Mouse (Mus musculus) neural tube, embryonic 15.5 days (tissue): ENCODE results near the gene Znhit2. TPM values are rescaled to one million over a fixed set of nuclear protein-coding genes. Genes with fewer than 3 reads are reported as not detected.
A peak's percentile ranks its signal among the peaks of the same experiment; 100 is the strongest.

Source experiments
- ATAC-seq: fragments of 200-750 bp; cut with Nextera tagmentation; 2 replicates; pipeline ENCODE4 v1.8.0; 2017; ENCODE audit warnings: mild to moderate bottlenecking, moderate TSS enrichment, moderate library complexity; ENCODE audit not compliant: low FRiP score
- H3K27ac ChIP-seq: fragments of 300-500 bp; sonication (generic); replicated peaks from 2 replicates; pipeline ENCODE4 v1.5.1; 2015; ENCODE audit warnings: mild to moderate bottlenecking, inconsistent platforms
- H3K27me3 ChIP-seq: fragments of 300-500 bp; sonication (generic); replicated peaks from 2 replicates; pipeline ENCODE4 v1.6.1; 2015; ENCODE audit warnings: inconsistent platforms
- H3K36me3 ChIP-seq: fragments of 300-500 bp; sonication (generic); 2 replicates; pipeline ENCODE4 v1.6.1; 2015; ENCODE audit warnings: inconsistent platforms
- H3K4me1 ChIP-seq: fragments of 300-500 bp; sonication (generic); 2 replicates; pipeline ENCODE4 v1.6.1; 2015; ENCODE audit warnings: inconsistent platforms
- H3K4me2 ChIP-seq: fragments of 300-500 bp; sonication (generic); 2 replicates; pipeline ENCODE4 v1.6.1; 2015; ENCODE audit warnings: inconsistent platforms, mild to moderate bottlenecking, moderate library complexity
- H3K4me3 ChIP-seq: fragments of 300-500 bp; sonication (generic); replicated peaks from 2 replicates; pipeline ENCODE4 v1.5.1; 2015; ENCODE audit warnings: mild to moderate bottlenecking, inconsistent platforms
- H3K9ac ChIP-seq: fragments of 300-500 bp; sonication (generic); replicated peaks from 2 replicates; pipeline ENCODE4 v1.6.1; 2015; ENCODE audit warnings: mild to moderate bottlenecking, inconsistent platforms
- H3K9me3 ChIP-seq: fragments of 300-500 bp; sonication (generic); replicated peaks from 2 replicates; pipeline ENCODE4 v1.6.1; 2016; ENCODE audit warnings: inconsistent platforms
- WGBS: fragments of 180-500 bp; shearing (Covaris S2); methylation state at CpG from one replicate; pipeline ENCODE4 v1.1.7; 2015; ENCODE audit warnings: mixed read lengths; 5-methylcytosine and 5-hydroxymethylcytosine counted together
- polyA plus RNA-seq: library from polyadenylated mRNA; unstranded; fragments of >200 nt; fragmentation: Nextera tagmentation; extraction: Ambion mirVana; gene quantifications from 2 replicates; pipeline ENCODE4 v1.2.1, GENCODE M21; 2015

Znhit2 gene
- polyA plus RNA-seq, 1 experiment from 2014 or later: 30.4 TPM

DNA sequence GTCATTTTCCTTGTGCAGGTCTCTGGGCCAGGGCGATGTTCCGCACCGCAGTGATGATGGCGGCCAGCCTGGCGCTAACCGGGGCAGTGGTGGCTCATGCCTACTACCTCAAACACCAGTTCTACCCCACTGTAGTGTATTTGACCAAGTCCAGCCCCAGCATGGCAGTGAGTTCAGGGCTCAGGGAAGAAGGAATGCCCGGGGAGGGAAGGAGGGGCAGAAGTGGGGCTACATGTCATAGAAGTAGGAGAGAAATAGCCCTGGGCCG is 13.2 kb upstream of the Znhit2 start:
- 92% methylated on average over 8 of the region's 8 CpGs for WGBS
- no peak overlapping the region for H3K27ac ChIP-seq

DNA sequence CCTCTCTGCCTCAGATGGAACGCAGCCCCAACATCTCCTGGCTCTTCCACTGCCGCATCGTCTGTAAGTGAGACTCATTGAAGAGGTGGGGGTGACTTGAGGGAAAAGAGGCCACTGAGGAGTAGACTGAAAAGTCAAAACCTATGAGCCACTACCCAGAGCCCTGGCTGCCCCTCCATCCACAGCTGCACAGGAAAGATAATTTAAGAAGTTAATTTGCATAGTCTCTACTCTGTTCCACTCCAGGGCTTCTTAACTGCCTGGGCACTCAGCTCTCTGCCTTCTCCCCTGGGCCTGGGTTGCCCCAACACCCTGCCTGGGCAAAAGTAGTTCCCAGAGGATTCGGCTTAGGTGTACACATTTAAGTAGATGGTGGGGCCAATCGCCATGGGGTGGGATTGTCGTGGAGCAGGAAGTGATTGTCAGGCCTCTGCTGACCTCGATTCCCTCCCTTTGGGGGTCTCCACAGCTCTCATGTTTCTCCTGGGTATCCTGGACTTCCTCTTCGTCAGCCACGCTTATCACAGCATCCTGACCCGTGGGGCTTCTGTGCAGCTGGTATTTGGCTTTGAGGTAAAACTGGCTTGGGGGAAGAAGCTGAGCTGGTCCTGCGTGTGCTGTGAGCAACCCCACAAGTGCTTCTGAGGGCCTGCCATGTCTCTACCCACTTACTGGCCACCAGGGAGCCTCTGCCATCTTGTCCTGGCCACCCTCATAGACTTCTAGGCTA is 12.1 kb upstream of the Znhit2 start:
- peaks cover 40% of the 10 kb centered on the region for H3K4me1 ChIP-seq
- peak overlapping the region; percentile 91; the same call in 1 of the 2 replicates for H3K4me3 ChIP-seq
- no peak overlapping the region for H3K27ac ChIP-seq
- no peak overlapping the region for H3K4me2 ChIP-seq
- ATAC-seq: no peak
- peaks cover 57% of the 10 kb centered on the region for H3K36me3 ChIP-seq
- WGBS: 93% methylated on average over 11 of the region's 11 CpGs
- H3K9ac ChIP-seq: no peak overlapping the region
- no peaks in the 10 kb centered on the region for H3K9me3 ChIP-seq
- no peaks in the 10 kb centered on the region for H3K27me3 ChIP-seq

More for the DNA sequence above, 13.2 kb upstream of the Znhit2 start:
- ATAC-seq: no peak
- peak overlapping the region; percentile 83 for H3K4me2 ChIP-seq
- H3K4me3 ChIP-seq: peak overlapping the region; percentile 91
- no peaks in the 10 kb centered on the region for H3K9me3 ChIP-seq
- H3K9ac ChIP-seq: peak overlapping the region; percentile 90
- peaks cover 46% of the 10 kb centered on the region for H3K36me3 ChIP-seq
- peaks cover 36% of the 10 kb centered on the region for H3K4me1 ChIP-seq
- H3K27me3 ChIP-seq: no peaks in the 10 kb centered on the region

DNA sequence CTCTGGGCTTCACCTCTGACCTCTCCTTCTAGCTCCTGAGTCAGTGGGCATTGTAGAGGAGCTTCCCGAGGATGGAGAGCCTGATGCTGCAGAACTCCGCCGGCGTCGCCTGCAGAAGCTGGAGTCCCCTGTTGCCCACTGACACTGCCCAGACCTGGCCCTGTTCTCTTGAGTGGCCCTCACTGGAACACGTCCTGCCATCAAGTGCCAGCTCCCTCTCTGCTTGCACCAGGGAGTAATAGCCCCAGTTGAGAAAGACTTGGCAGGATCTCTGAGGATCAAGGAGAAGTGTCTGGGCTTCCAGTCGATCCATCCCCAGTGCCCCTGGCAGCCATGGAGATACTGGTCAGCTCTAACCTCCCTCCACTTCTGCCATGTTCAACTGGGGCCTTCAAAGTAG is 8.5 kb upstream of the Znhit2 start:
- no peaks in the 10 kb centered on the region for H3K27me3 ChIP-seq
- H3K9ac ChIP-seq: no peak overlapping the region
- H3K9me3 ChIP-seq: no peaks in the 10 kb centered on the region
- no peak overlapping the region for H3K4me2 ChIP-seq
- ATAC-seq: no peak
- peaks cover 40% of the 10 kb centered on the region for H3K4me1 ChIP-seq
- no peak overlapping the region for H3K27ac ChIP-seq
- WGBS: 89% methylated on average over 7 of the region's 7 CpGs
- peaks cover 76% of the 10 kb centered on the region for H3K36me3 ChIP-seq
- no peak overlapping the region for H3K4me3 ChIP-seq

DNA sequence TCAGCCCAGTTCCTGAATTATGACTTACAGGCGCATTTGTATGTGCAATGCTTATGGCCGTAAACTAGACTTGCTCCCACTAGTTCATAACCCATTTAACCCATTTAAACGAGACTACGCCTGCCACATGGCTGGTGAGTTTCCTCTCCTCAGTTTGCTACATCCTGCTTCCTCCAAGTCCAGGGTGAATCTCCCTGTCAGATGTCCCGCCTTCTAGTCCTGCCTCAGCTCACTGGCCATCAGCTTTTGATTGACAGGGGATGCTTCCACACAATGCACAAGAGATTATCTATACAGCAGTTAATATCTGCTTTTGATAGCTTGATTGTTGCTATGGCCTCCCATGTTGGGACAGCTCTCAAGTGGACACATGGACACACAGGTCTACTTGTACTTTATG is 6.7 kb upstream of the Znhit2 start:
- ATAC-seq: no peak
- Histone ChIP-seq H3K27me3 (no peaks in the 10 kb centered on the region), H3K9ac (no peak overlapping the region), H3K36me3 (peaks cover 68% of the 10 kb centered on the region), H3K4me1 (peaks cover 32% of the 10 kb centered on the region), H3K4me3 (no peak overlapping the region), H3K9me3 (no peaks in the 10 kb centered on the region), H3K4me2 (no peak overlapping the region), H3K27ac (no peak overlapping the region)
- WGBS: 90% methylated on average over 5 of the region's 5 CpGs

DNA sequence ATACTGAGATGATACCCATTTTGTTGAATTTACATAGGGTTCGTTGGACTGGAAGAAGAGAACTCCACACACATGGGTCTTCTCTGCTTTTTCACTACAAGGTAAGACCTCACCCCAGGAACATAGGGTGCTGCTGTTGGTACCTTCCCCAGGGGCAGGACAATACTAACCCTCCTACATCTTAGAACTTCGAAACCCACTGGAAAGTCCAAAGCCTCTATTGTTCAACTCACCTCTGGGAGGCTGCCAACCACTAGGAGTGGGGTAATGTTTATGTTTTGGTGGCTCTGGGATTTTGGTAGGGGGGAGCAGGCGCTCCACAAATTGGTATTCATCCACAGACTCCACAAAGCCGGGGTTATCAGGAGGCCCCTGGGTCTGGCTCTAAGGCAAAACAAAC is 4.3 kb upstream of the Znhit2 start:
- Histone ChIP-seq H3K27ac (no peak overlapping the region), H3K4me1 (peaks cover 41% of the 10 kb centered on the region), H3K9me3 (no peaks in the 10 kb centered on the region), H3K4me2 (peak overlapping the region; percentile 78), H3K9ac (peak overlapping the region; percentile 91), H3K36me3 (peaks cover 50% of the 10 kb centered on the region), H3K27me3 (no peaks in the 10 kb centered on the region), H3K4me3 (peak overlapping the region; percentile 91)
- WGBS: 58% methylated on average over 4 of the region's 4 CpGs
- no peak for ATAC-seq

DNA sequence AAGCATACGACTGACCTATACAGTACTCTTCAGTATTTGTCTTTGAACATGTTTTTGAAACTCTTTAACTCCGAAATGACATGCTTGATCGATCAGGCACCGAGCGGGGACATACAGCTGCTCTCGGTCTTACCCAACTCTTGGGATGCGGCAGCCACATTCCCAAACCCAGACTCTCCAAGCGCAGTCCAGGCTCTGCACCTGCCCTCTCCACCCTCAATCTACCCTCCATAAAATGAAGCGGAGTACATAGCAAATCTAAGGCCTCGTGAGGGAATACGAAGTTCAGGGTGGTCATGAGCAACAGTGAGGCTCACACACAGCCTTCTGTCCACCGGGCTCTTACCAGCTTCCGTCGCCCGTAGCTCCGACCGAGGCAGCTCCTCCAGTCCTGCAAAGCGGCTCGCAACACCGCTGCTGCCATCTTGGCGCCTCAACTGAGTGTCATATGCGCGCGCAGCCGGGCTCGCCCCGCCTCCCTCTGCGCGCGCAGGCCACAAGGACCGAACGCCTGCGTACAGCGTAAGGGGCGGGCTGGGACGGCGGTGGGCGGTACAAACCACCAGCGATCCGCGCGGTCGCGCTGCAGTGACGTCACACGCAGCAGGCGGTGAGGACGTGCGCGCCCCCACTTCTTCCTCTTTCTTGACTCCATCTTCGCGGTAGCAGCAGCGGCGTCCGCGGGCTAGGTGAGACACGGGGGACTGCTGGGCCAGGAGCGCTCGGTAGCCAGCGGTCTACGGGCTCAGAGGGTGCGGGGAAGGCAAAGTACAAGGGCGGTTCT is 3.5 kb upstream of the Znhit2 start, which contains the start of the genes Mrpl49 and Fau:
Mrpl49 (minus strand) TSS at position 473 of the 784 bp plus-strand sequence.
Fau (plus strand) TSS at position 532 of the 784 bp plus-strand sequence.
- H3K36me3 ChIP-seq: peaks cover 42% of the 10 kb centered on the region
- peak; percentile 90 for ATAC-seq
- H3K27ac ChIP-seq: peak within 1 kb of the TSS; percentile 87
- H3K4me3 ChIP-seq: peak within 1 kb of the TSS; percentile 91
- no peaks in the 10 kb centered on the region for H3K9me3 ChIP-seq
- H3K4me2 ChIP-seq: peak within 1 kb of the TSS; percentile 83
- WGBS: under 1% methylated on average over 57 of the region's 63 CpGs
- peaks cover 49% of the 10 kb centered on the region for H3K4me1 ChIP-seq
- H3K9ac ChIP-seq: peak within 1 kb of the TSS; percentile 91
- no peaks in the 10 kb centered on the region for H3K27me3 ChIP-seq

DNA sequence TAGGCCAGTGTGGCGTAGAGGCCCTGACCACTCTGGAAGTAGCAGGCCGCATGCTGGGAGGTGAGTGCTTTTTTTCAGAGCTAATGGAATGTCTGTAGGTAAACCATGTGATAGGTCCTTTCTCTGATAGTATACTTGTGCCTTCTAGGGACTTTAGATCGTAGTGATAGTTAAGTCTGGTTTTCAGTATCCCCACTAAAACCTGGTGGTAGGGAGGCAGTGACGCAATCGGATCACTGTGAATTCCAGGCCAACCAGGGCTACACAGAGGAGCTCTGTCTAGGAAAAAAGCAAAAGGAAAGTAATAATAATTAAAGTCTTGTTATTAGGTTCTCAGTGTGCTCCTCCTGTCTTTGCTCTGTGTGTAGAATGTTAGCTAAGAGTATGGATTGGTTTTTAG is 2.5 kb upstream of the Znhit2 start:
- Histone ChIP-seq H3K36me3 (peaks cover 32% of the 10 kb centered on the region), H3K4me3 (peak overlapping the region; percentile 91), H3K4me1 (peaks cover 52% of the 10 kb centered on the region), H3K4me2 (peak overlapping the region; percentile 83), H3K9me3 (no peaks in the 10 kb centered on the region), H3K27ac (peak overlapping the region; percentile 87; the same call in 1 of the 2 replicates), H3K9ac (peak overlapping the region; percentile 89), H3K27me3 (no peaks in the 10 kb centered on the region)
- no peak for ATAC-seq
- 31% methylated on average over 5 of the region's 5 CpGs for WGBS

DNA sequence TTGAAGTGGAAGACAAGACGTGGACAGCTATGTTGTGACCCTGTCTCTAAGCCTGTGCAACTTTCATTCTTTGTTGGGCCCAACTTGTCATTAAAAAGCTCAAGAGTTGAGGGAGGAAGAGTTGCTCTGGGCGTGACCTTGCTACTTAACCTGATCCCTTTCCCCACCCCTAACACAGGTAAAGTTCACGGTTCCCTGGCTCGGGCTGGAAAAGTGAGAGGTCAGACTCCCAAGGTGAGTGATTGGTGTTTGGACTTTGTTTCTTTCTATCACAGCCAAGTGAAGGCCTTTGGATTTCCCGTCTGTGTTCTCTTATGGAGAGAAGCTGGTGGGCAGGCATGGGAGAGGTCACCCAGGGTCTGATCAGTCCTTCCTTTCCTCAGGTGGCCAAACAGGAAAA is 2.0 kb upstream of the Znhit2 start:
- H3K4me3 ChIP-seq: peak overlapping the region; percentile 91
- peak overlapping the region; percentile 83 for H3K4me2 ChIP-seq
- no peak overlapping the region for H3K27ac ChIP-seq
- ATAC-seq: no peak
- H3K36me3 ChIP-seq: peaks cover 27% of the 10 kb centered on the region
- peaks cover 57% of the 10 kb centered on the region for H3K4me1 ChIP-seq
- no peak overlapping the region for H3K9ac ChIP-seq
- WGBS: 87% methylated on average over 5 of the region's 5 CpGs
- no peaks in the 10 kb centered on the region for H3K9me3 ChIP-seq
- no peaks in the 10 kb centered on the region for H3K27me3 ChIP-seq

DNA sequence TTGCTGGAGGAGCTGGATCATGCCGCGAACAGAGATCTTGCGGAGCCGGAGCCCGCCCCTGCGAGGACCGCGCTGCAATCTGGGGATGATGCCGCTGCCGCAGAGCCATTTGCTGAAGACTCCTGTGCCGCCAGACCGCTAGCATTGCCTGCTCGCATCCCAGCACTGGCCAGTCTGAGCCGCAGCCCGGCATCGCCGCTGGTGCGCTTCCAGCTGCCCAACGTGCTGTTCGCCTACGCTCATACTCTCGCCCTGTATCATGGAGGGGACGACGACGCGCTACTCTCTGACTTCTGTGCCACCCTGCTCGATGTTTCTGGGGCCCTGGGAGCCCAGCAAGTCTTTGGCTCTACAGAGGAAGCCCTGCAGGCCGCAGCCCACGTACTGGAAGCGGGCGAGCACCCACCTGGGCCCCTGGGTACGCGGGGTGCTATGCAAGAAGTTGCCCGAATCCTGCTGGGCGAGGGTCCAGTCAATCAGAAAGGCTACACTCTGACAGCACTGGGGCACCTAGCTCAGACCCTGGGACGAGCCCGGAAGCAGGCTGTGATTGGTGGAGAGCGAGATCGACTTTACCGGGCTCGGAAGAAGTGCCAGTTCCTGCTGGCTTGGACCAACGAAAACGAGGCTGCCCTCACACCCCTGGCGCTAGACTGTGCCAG is 780 bp downstream of the Znhit2 start:
- Histone ChIP-seq H3K4me2 (peak overlapping the region; percentile 98), H3K4me3 (peak overlapping the region; percentile 84), H3K4me1 (peaks cover 65% of the 10 kb centered on the region), H3K9me3 (no peaks in the 10 kb centered on the region), H3K9ac (peak overlapping the region; percentile 92), H3K27me3 (no peaks in the 10 kb centered on the region), H3K36me3 (peaks cover 9% of the 10 kb centered on the region), H3K27ac (peak overlapping the region; percentile 92)
- ATAC-seq: 0 out of 2 replicates have a peak, but pooled peaks have one; percentile 16
- under 1% methylated on average over 44 of the region's 44 CpGs for WGBS

DNA sequence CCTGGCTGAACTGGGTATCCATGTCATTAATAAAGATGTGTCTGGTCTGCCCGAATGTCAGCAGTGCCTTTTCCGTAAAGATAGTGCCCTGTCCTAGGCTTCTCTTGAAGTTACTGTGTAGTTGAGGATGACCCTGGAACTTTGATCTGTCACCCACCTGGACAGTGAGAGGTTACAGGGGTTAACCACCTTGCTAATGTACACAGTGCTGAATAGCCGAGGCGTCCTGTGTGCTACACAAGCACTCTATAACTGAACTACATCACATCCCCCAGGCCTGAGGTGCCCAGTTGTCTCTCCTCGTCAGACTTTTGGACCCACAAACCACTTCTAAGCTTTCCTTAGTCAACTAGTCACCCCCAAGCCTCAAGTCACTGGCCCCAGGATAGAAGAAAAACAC is 1.4 kb downstream of the Znhit2 start:
- peaks cover 9% of the 10 kb centered on the region for H3K36me3 ChIP-seq
- WGBS: 66% methylated on average over 5 of the region's 5 CpGs

DNA sequence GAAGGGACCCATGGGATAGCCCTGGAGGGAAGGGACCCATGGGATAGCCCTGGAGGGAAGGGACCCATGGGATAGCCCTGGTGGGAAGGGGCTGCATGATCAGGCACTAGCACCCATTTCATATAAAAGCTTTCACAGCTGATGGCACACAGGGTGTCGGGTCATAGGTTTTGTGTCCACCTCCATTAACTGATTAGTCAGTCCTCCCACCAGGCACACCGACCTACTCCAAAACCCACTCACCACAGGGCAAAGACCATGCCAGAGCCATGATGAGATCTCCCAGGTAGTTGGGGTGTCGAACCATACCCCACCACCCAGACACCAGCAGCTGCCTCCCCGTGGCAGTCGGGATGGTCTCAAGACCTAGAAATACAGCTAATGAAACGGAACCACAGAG is 2.1 kb downstream of the Znhit2 start:
- 96% methylated on average over 6 of the region's 6 CpGs for WGBS
- H3K4me1 ChIP-seq: peaks cover 72% of the 10 kb centered on the region
- H3K36me3 ChIP-seq: peaks cover 9% of the 10 kb centered on the region
- ATAC-seq: no peak
- no peak overlapping the region for H3K4me3 ChIP-seq
- no peak overlapping the region for H3K27ac ChIP-seq
- H3K27me3 ChIP-seq: no peaks in the 10 kb centered on the region
- H3K4me2 ChIP-seq: peak overlapping the region; percentile 98
- H3K9me3 ChIP-seq: no peaks in the 10 kb centered on the region
- no peak overlapping the region for H3K9ac ChIP-seq

More for the DNA sequence above, 1.4 kb downstream of the Znhit2 start:
- Histone ChIP-seq H3K27me3 (no peaks in the 10 kb centered on the region), H3K4me3 (peak overlapping the region; percentile 84), H3K9ac (peak overlapping the region; percentile 92), H3K9me3 (no peaks in the 10 kb centered on the region), H3K4me2 (peak overlapping the region; percentile 98), H3K4me1 (peaks cover 66% of the 10 kb centered on the region), H3K27ac (peak overlapping the region; percentile 92)
- ATAC-seq: no peak
